Mouse (Mus musculus) MEL (cell line): ENCODE results near the gene Brms1. TPM values are rescaled to one million over a fixed set of nuclear protein-coding genes. Genes with fewer than 3 reads are reported as not detected.
A peak's percentile ranks its signal among the peaks of the same experiment; 100 is the strongest.

Experiments used
- DNase-seq: peaks from one replicate; pipeline ENCODE4 v3.0.0; 2011; ENCODE audit warnings: low read depth, low spot score
- H3K27ac ChIP-seq: 2 replicates; pipeline ENCODE4 v1.5.1; 2012; ENCODE audit warnings: low read depth, mild to moderate bottlenecking, control low read depth, low read length, moderate library complexity; ENCODE audit not compliant: control insufficient read depth
- H3K27me3 ChIP-seq, 2 experiments: fragments of 150-350 bp in 1 of 2; sonication (generic) in 1 of 2; 2 replicates each; pipeline ENCODE4 v1.6.1; 2012; ENCODE audit warnings: low read length in 2 of 2, mild to moderate bottlenecking in 2 of 2, improper control_type of control experiment in 1 of 2, moderate library complexity in 1 of 2; ENCODE audit not compliant: insufficient read depth in 2 of 2, control insufficient read depth in 1 of 2
- H3K36me3 ChIP-seq, 2 experiments: 2 replicates each; pipeline ENCODE4 v1.6.1; 2012 to 2014; ENCODE audit warnings: low read length in 2 of 2, improper control_type of control experiment in 1 of 2, inconsistent platforms in 1 of 2, mild to moderate bottlenecking in 1 of 2; ENCODE audit not compliant: insufficient read depth in 2 of 2, control insufficient read depth in 1 of 2
- H3K4me1 ChIP-seq, 2 experiments: fragments of 150-350 bp in 1 of 2; sonication (generic) in 1 of 2; 2 replicates each; pipeline ENCODE4 v1.6.1; 2012; ENCODE audit warnings: low read length in 2 of 2, improper control_type of control experiment in 1 of 2, mild to moderate bottlenecking in 1 of 2; ENCODE audit not compliant: insufficient read depth in 2 of 2, control insufficient read depth in 1 of 2
- H3K4me3 ChIP-seq, 2 experiments: fragments of 150-350 bp in 1 of 2; sonication (generic) in 1 of 2; 2 replicates each; pipeline ENCODE4 v1.5.1; 2012; ENCODE audit warnings: low read depth in 2 of 2, low read length in 2 of 2, mild to moderate bottlenecking in 2 of 2, moderate library complexity in 2 of 2, control low read depth in 1 of 2, improper control_type of control experiment in 1 of 2; ENCODE audit not compliant: control insufficient read depth in 1 of 2, insufficient read depth in 1 of 2
- H3K79me2 ChIP-seq: 2 replicates; pipeline ENCODE4 v1.6.1; 2012; ENCODE audit warnings: mild to moderate bottlenecking, low read length, moderate library complexity; ENCODE audit not compliant: control insufficient read depth, poor library complexity, insufficient read depth
- H3K9ac ChIP-seq: 2 replicates; pipeline ENCODE4 v1.6.1; 2012; ENCODE audit warnings: low read depth, mild to moderate bottlenecking, control low read depth, low read length, moderate library complexity; ENCODE audit not compliant: control insufficient read depth, poor library complexity, severe bottlenecking
- H3K9me3 ChIP-seq: fragments of 150-350 bp; sonication (generic); replicated peaks from 2 replicates; pipeline ENCODE4 v1.6.1; 2012; ENCODE audit warnings: mild to moderate bottlenecking, low read length, improper control_type of control experiment, moderate library complexity; ENCODE audit not compliant: insufficient read depth
- CHD2 ChIP-seq: IDR thresholded peaks from 2 replicates; pipeline ENCODE4 v1.6.1; 2011; ENCODE audit warnings: low read length, improper control_type of control experiment
- EP300 ChIP-seq, 2 experiments: IDR thresholded peaks; 2 replicates each; pipeline ENCODE4 v1.6.1; 2011; ENCODE audit warnings: improper control_type of control experiment in 2 of 2, low read length in 2 of 2, low read depth in 1 of 2, mild to moderate bottlenecking in 1 of 2
- ETS1 ChIP-seq: IDR thresholded peaks from 2 replicates; pipeline ENCODE4 v1.6.1; 2012; ENCODE audit warnings: low read depth, mild to moderate bottlenecking, inconsistent platforms, low read length, improper control_type of control experiment, moderate library complexity
- GABPA ChIP-seq: IDR thresholded peaks from 2 replicates; pipeline ENCODE4 v1.6.1; 2012; ENCODE audit warnings: low read depth, mild to moderate bottlenecking, inconsistent platforms, low read length, improper control_type of control experiment, moderate library complexity
- GATA1 ChIP-seq: IDR thresholded peaks from 2 replicates; pipeline ENCODE4 v1.6.1; 2011; ENCODE audit warnings: low read depth, low read length, improper control_type of control experiment
- JUND ChIP-seq: IDR thresholded peaks from 2 replicates; pipeline ENCODE4 v1.6.1; 2011; ENCODE audit warnings: low read depth, mild to moderate bottlenecking, improper control_type of control experiment, low read length
- KAT2A ChIP-seq: conservative IDR thresholded peaks from 2 replicates; pipeline ENCODE4 v1.6.1; 2012; ENCODE audit warnings: low read depth, low read length, improper control_type of control experiment, inconsistent platforms
- MAFK ChIP-seq: IDR thresholded peaks from 2 replicates; pipeline ENCODE4 v1.6.1; 2011; ENCODE audit warnings: low read depth, mild to moderate bottlenecking, low read length, improper control_type of control experiment, borderline replicate concordance
- MEF2A ChIP-seq: IDR thresholded peaks from 2 replicates; pipeline ENCODE4 v1.6.1; 2014; ENCODE audit warnings: low read depth, mild to moderate bottlenecking, inconsistent platforms, low read length, improper control_type of control experiment; ENCODE audit not compliant: poor library complexity, insufficient replicate concordance, severe bottlenecking; ENCODE audit errors: extremely low read depth
- MYB ChIP-seq: IDR thresholded peaks from 2 replicates; pipeline ENCODE4 v1.6.1; 2011; ENCODE audit warnings: mild to moderate bottlenecking, low read depth, low read length, improper control_type of control experiment
- MYC ChIP-seq: IDR thresholded peaks from 2 replicates; pipeline ENCODE4 v1.6.1; 2011; ENCODE audit warnings: low read depth, mild to moderate bottlenecking, low read length, improper control_type of control experiment, moderate library complexity
- RCOR1 ChIP-seq: IDR thresholded peaks from 2 replicates; pipeline ENCODE4 v1.6.1; 2012; ENCODE audit warnings: low read depth, mild to moderate bottlenecking, inconsistent platforms, low read length, improper control_type of control experiment
- SIN3A ChIP-seq: IDR thresholded peaks from 2 replicates; pipeline ENCODE4 v1.6.1; 2012; ENCODE audit warnings: low read length, improper control_type of control experiment, inconsistent platforms
- TAL1 ChIP-seq: IDR thresholded peaks from 2 replicates; pipeline ENCODE4 v1.6.1; 2012; ENCODE audit warnings: mild to moderate bottlenecking, inconsistent platforms, low read length, moderate library complexity, mixed read lengths
- UBTF ChIP-seq: IDR thresholded peaks from 2 replicates; pipeline ENCODE4 v1.6.1; 2012; ENCODE audit warnings: low read depth, mild to moderate bottlenecking, inconsistent platforms, low read length, improper control_type of control experiment, moderate library complexity, borderline replicate concordance; ENCODE audit not compliant: insufficient read depth
- polyA plus RNA-seq, 2 experiments: library from polyadenylated mRNA; stranded (reverse) in 1 of 2; unstranded in 1 of 2; fragments of >175 nt in 1 of 2; fragments of >200 nt in 1 of 2; gene quantifications; 2 replicates each; pipeline versions ENCODE4 v1.2.1 to v1.2.4; 2012; ENCODE audit warnings: low replicate concordance in 2 of 2, low read depth in 1 of 2; ENCODE audit not compliant: insufficient read length in 2 of 2, insufficient read depth in 1 of 2, missing spikeins in 1 of 2
- total RNA-seq: library from RNA; depleted of rRNA; stranded (reverse); fragments of 300-350 nt; gene quantifications from 2 replicates; pipeline ENCODE4 v1.2.3, GENCODE M21; 2012

Gene Brms1
- total and polyA plus RNA-seq, 3 experiments: 29.6 to 78.6 TPM; not detected in 1

- TF ChIP-seq KAT2A: no peak
- no peak for TF ChIP-seq MEF2A
- TF ChIP-seq JUND: no peak
- TF ChIP-seq MAFK: no peak
- TF ChIP-seq EP300 (IDR thresholded peaks at IDR 0.05; ENCODE audit: low read depth in 1 of 2, low read length in 2 of 2): no peak
- no peak for TF ChIP-seq CHD2
- no peak for TF ChIP-seq MYB
- no peak for TF ChIP-seq GABPA
- no peak for TF ChIP-seq ETS1
- no peak for TF ChIP-seq TAL1
- no peak for TF ChIP-seq MYC
- H3K9ac ChIP-seq: no peak overlapping the region
- H3K27ac ChIP-seq: no peak overlapping the region
- no peaks in the 10 kb centered on the region for H3K79me2 ChIP-seq
- no peak overlapping the region for H3K4me3 ChIP-seq
- H3K4me1 ChIP-seq: peaks cover 0 to 3% of the 10 kb centered on the region in 2 experiments; a peak in 1 of 4 replicates
- no peak for DNase-seq
- no peaks in the 10 kb centered on the region for H3K9me3 ChIP-seq
- H3K36me3 ChIP-seq: no peaks in the 10 kb centered on the region
- no peaks in the 10 kb centered on the region for H3K27me3 ChIP-seq
These were observed 8.5 kb upstream of the Brms1 start for GRCm38 (mm10) chr19:5032686-5033085.

GRCm38 (mm10) chr19:5036577-5036976 lies 4.6 kb upstream of the Brms1 start:
- no peaks in the 10 kb centered on the region for H3K9me3 ChIP-seq
- peaks cover 0 to 5% of the 10 kb centered on the region in 2 experiments; a peak in 1 of 4 replicates for H3K36me3 ChIP-seq
- no peak overlapping the region for H3K9ac ChIP-seq
- peaks cover 11% of the 10 kb centered on the region for H3K79me2 ChIP-seq
- no peak overlapping the region for H3K27ac ChIP-seq
- peaks cover 2 to 18% of the 10 kb centered on the region in 2 experiments for H3K4me1 ChIP-seq
- TF ChIP-seq RCOR1 (peak; percentile 73), ETS1 (peak; percentile 41; the same call in 1 of the 2 replicates), SIN3A (0 out of 2 replicates have a peak, but pooled peaks have one; percentile 26), UBTF (no peak), GATA1 (peak; percentile 30; the same call in 1 of the 2 replicates)
- peak; percentile 66 for DNase-seq
- no peaks in the 10 kb centered on the region for H3K27me3 ChIP-seq
- H3K4me3 ChIP-seq: no peak overlapping the region
